Mouse (Mus musculus): ENCODE data around the gene Dnmt3b. TPM values are rescaled to one million over a fixed set of nuclear protein-coding genes. Genes with fewer than 3 reads are reported as not detected.
"Not testable (repeated sequence)": the region's sequence is repeated elsewhere in the genome, so short reads cannot be mapped to it uniquely, and the experiment has no call there.

The Dnmt3b gene
- total RNA-seq, 2 experiments from 2014 or later = 1.5 to 1.7 TPM

DNA sequence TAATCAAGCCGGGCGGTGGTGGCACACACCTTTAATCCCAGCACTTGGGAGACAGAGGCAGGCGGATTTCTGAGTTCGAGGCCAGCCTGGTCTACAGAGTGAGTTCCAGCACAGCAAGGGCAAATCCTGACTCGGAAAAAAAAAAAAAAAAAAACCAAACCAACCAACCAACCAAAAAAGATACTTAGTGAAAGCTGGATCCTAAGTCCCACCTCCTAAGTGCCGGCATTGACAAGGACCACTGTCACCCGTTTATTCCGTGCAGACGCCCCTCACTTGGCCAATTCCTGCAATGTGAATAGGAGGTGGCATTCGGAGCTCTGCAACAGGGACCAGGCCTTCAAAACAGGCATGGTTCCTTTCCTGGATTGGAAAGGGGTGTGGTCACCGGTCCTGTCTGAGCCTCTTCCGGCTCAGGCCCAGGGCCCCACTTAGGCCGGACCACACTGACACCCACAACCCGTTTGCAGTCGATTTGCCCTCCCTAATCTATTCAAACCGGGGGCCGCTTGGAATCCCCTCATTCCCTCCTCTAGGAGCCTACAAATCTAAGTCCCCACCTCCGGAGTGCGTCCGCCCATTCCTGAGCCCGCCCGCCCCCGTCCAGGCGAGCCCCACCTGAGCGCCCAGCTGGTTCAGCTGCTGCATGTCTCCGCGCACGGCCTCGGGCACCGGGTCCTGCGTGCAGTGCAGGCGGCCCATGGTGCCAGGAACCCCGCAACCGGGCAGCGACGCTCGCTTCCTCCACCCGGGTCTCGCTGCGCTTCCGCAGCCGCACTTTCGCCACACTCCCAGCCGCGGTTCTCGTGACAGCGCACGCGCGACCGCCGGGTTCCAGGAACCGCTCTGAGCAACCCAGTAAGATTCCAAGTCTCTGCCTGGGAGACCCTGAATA is 17.0 kb upstream of the Dnmt3b start, which contains the start of gene Commd7:
Gene Commd7 (minus strand): TSS at position 806 of the 895 bp plus-strand sequence.
- intact Hi-C loops (cut with DNase I) = no loop called here

DNA sequence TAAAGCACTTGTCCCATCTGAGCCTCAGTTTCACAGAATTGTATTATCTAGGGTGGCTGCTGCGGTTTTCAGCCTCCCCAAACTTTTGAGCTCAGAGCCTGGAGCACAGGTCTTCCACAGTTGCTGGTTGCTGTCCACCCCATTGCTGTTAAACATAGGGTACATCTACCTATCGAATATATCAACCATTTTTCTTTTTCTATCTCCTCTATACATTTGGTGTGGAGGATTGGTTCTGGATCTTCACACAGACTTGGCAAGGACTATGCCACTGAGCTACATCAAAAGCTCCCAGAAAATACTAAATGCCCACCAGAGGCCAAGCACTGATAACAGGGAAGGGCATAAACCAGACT is 16.4 kb upstream of the Dnmt3b start:
- intact Hi-C loops (cut with DNase I) = no loop called here

More for the DNA sequence above, 17.0 kb upstream of the Dnmt3b start, which contains the start of gene Commd7:
- DNase-seq (ENCODE audit: extremely low spot score in 1 of 2, low spot score in 2 of 2) = peak; percentile 76 to 90

DNA sequence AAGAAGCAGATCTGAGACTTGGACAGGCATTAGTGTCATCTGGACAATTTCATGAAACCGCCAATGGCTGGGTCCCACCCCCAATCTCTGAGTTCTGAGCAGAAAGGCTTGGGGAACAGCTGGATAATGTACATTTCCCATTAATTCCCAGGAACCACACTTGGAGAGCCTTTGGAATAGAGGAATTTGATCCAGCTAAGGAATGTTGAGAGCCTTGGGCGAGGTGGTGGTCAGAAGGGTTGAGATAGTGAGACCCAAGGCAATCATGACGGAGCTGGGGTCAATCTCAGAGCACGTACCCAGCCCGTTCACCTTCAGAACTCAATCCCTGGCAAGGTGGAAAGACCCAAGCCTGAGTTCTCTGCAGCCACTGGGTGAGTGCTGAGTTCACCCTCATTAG is 16.0 kb upstream of the Dnmt3b start:
- intact Hi-C loops (cut with DNase I) = no loop called here
- DNase-seq (ENCODE audit: extremely low spot score in 1 of 2, low spot score in 2 of 2) = no peak

More for the DNA sequence above, 16.4 kb upstream of the Dnmt3b start:
- no peak for DNase-seq (ENCODE audit: extremely low spot score in 1 of 2, low spot score in 2 of 2)

DNA sequence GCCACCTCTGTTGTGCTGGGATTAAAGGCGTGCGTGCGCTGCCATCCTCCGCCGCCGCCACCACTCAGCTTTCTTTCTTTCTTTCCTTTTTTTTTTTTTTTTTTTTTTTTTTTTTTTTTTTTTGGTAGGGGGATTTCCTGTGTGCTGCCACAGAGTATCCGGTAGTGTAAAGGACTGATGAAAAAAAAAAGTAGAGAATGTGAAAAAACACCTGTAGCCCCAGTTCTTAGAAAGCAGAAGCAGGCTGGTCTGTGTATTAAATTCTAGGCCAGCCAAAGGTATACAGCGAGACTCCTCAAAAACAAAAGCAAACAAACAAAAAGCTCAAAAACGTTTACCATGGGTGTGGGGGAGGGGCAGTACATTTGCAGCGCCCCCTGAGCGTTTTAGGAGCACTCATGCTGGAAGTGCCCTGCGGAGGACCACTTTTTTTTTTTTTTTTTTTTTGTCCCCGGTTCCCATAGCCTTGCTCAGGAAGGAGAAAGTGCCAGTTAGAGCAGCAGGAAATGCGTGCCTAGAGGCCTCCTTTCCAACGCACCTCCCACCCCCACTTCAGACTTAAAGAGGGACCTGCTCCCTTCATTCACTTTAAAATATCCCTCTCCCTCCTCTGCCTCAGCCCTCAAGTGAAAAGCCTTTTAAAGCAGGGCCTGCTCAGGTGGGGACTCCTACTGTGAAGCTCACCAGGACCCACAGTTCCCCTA is 10.1 kb upstream of the Dnmt3b start:
- no peak for DNase-seq (ENCODE audit: extremely low spot score in 1 of 2, low spot score in 2 of 2)
- intact Hi-C loops (cut with DNase I) = no loop called here

DNA sequence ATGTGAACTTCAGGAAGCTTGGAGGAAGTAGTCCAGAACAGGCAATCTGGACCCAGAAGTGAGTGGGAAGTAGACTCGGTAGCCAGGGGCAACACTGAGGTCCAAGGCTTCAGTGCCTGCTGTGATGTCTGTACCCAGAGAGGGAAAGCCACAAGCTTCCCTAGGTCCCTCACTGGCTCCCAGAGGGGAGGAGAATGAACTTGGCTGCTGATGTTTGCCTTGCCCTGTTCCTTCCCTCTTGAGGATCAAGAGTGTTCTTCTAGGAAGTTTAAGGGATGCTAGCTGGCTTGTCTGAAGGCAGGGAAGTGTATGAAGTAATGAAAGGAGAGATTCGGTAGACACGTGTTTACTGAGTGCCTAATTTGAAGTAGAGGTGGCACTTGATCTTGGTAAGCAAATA is 6.8 kb upstream of the Dnmt3b start:
- no peak for DNase-seq (ENCODE audit: extremely low spot score in 1 of 2, low spot score in 2 of 2)
- intact Hi-C loops (cut with DNase I) = no loop called here

DNA sequence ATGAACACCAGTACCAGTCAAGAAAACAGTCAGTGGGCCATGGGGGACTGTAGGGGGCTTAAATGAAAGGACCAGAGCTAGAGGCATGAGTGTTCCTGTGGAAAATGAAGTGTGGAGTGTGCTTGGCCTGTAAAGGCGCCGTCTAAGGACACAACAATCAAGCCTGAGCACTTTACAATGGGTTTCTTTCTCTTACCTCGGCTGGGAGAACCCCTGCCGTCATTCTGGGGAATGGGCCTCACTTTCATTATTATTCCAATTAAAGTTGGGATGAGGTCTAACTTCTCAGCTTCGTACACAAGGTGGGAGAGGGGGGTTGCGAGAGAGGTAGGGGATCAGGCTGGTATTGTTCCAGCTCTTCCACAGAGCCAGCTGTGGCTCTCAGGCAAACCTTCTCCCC is 6.3 kb upstream of the Dnmt3b start:
- intact Hi-C loops (cut with DNase I) = no loop called here

DNA sequence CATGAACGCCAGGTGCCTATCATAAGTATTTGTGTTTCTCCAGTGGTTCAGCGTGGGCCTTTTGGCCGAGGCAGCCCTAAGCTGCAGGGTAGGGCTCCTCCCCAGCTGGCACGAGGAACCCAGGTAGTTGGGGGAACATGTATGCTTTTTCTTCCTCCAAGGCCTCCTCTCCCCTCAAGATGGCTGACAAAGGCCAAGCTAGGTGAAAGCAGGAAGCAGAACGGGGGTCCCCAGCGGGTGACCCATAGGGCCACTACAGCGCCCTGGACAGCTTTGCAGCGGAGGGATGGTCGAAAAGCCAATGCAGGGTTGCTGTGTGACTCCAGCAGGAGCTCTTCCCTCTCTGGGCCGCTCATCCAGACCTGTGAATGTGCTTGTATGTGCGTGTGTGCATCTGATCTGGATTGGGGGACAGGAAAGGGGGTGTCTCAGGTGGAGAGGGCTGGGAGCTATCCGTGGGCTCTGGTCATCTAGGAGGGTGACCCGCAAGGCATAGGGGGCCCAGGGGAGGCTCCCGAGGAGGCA is 415 bp upstream of the Dnmt3b start:
- DNase-seq (ENCODE audit: extremely low spot score in 1 of 2, low spot score in 2 of 2) = no peak
- intact Hi-C loops (cut with DNase I) = no loop called here

More for the DNA sequence above, 6.3 kb upstream of the Dnmt3b start:
- DNase-seq (ENCODE audit: extremely low spot score in 1 of 2, low spot score in 2 of 2) = no peak

DNA sequence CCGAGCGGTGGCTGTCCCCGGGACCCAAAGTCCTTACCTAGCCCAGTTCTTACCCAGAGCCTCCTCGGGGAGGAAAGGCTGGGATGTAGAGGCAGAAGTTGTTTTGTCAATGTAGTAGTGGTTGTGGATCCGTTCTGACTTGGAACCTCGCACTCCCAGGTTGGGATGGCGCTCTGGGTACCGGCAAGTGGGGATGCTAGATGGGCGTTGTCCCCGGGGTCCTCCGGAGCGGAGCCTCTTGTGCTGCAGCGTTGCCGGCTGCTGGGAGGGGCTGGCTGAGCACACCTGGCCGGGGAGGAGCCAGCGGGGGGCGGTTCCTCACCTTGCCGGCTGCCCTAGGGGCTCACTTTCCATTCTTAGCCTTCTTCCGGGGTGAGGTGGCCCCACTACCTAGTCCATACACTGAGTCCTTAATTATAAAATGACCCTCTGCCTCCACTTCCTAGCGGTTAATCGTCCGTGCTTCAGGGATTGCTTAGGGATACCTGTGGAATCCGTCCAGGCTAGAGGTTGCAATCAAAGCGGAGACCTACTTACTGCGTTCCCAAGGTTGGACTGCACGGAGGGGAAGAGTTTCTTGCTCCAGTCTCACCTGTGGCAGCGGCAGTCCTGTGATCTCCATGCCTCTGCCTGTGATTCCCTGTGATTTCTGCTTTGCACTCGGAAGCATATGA is 901 bp downstream of the Dnmt3b start:
- DNase-seq (ENCODE audit: extremely low spot score in 1 of 2, low spot score in 2 of 2) = peak in 1 of 2 experiments; percentile 31
- intact Hi-C loops (cut with DNase I) = no loop called here

DNA sequence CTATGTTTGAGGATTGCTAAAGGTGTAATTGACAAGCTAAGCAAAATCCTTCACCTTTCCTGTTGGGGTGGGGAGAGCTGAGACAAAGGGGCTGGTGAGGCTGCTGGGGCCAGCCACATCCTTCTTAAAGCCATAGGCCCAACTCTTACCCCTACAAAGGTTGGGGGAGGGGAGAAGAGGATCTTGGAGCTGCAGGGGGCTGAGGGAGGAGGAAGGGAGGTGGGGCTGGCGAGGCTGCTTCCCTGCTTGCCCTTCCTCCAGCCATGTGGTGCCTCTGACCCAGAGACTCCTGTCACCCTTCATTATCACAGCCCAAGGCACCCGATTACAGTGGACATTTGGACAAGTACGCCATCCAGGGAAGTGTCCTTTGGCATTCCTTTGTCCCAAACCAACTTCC is 2.4 kb downstream of the Dnmt3b start:
- DNase-seq (ENCODE audit: extremely low spot score in 1 of 2, low spot score in 2 of 2) = peak in 1 of 2 experiments; percentile 33
- intact Hi-C loops (cut with DNase I) = no loop called here

DNA sequence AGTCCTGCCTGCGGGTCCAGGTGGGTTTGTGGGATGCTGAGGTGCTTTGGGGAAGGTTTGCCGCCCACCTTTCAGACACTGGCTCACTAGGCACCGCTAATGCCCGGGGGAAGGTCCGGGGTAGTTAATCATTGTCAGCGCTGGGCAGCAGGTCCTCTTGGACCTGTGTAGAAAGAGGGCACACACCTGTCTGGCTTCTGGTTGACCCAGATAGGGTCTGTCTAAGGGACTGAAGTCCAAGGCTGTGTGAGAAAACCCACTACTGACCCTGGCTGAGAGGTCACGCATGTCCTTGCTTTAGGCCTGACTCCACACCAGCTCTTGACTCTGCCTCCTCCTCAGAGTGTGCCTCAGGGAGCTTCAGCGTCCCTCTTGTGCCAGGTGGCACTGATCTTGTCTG is 8.4 kb downstream of the Dnmt3b start:
- intact Hi-C loops (cut with DNase I); DNase-seq (ENCODE audit: extremely low spot score in 1 of 2, low spot score in 2 of 2): not testable (repeated sequence)

DNA sequence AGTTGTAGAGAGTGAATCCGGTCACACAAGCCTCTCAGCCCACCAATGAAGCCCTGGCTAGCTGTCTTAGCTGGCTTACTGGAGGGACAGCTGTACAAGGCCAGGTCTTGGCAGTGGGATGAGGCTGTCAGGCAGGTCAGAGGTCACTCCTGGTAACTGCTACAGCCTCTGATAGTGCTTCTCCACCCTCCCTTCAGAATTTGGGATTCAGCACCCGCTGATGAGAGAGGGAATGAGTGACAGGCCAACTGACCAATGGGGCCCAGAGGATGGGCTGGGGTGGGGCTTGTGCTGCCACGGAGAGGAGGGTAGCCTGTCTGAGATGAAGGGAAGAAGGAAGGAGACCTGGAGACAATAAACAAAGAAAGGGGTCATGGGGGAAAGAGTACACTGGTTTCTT is 11.4 kb downstream of the Dnmt3b start:
- DNase-seq (ENCODE audit: extremely low spot score in 1 of 2, low spot score in 2 of 2) = no peak

DNA sequence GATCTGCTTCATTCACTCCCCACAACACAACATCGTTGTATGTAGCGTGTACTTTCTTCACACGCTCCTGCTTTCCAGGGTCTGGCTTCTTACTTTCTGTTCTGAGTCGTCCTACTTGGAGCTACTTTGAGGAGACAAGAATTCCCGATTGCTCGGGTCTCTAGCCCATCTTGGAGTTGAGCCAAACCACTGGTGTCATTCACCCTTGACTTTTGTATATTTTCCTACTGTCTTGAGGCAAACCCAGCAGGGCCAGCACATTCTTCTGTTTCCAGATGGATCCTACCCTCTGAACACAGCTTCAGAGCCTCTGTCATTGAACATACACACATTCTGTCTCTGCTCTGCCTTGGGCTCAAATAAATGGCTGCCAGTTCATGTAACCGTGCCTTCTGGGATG is 16.2 kb downstream of the Dnmt3b start:
- intact Hi-C loops (cut with DNase I) = loop anchor here (5.0 kb wide), 1 partner anchor 267 kb away; no protein-coding TSS in a partner anchor

More for the DNA sequence above, 11.4 kb downstream of the Dnmt3b start:
- intact Hi-C loops (cut with DNase I) = no loop called here

DNA sequence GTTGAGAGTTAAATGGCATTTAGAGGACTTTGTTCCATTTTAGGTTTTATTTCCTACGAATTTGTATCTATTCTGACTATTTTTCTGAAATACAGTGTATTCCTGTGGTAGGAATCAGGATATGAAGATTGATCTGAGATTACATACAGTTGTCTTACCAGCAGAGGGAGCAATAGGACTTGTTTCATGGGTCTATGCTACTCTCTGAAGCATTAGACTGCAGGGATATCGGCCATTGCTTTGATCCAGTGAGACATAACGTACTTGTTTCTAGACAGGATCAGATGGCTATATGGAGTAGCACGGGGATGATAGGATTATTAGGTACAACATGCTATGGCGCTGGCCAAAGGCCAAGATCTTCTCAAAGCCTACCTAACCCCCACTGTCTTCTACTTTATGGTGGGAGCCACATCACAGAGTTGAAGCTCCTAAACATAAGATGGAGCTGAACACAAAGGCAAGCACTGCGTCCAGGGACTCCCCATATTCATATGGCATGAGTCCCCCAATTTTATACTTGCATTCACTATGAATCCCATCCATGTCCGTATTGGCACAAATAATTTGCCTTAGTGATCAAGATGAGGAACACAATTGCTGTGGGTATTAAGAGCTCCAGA is 19.6 kb downstream of the Dnmt3b start:
- DNase-seq (ENCODE audit: extremely low spot score in 1 of 2, low spot score in 2 of 2) = peak in 1 of 2 experiments; percentile 74
- intact Hi-C loops (cut with DNase I) = loop anchor here (2.0 to 5.0 kb wide), 2 partner anchors 182 to 263 kb away; no protein-coding TSS in a partner anchor

More for the DNA sequence above, 16.2 kb downstream of the Dnmt3b start:
- DNase-seq (ENCODE audit: extremely low spot score in 1 of 2, low spot score in 2 of 2) = no peak

DNA sequence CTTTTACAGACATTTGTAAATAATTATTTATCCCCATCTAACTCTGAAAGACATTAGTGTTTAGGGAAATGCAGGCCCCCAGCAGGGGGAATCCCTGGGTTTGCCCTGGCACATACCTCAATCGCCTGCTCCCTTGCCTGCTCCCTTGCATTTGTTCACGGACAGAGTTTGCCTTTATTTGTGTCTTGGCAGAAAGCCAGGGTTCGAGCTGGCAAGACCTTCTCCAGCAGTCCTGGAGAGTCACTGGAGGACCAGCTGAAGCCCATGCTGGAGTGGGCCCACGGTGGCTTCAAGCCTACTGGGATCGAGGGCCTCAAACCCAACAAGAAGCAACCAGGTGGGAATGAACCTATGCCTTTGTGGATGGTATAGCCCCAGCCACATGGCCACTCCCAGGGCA is 20.9 kb downstream of the Dnmt3b start:
- intact Hi-C loops (cut with DNase I) = no loop called here
- peak in 1 of 2 experiments; percentile 32 for DNase-seq (ENCODE audit: extremely low spot score in 1 of 2, low spot score in 2 of 2)

DNA sequence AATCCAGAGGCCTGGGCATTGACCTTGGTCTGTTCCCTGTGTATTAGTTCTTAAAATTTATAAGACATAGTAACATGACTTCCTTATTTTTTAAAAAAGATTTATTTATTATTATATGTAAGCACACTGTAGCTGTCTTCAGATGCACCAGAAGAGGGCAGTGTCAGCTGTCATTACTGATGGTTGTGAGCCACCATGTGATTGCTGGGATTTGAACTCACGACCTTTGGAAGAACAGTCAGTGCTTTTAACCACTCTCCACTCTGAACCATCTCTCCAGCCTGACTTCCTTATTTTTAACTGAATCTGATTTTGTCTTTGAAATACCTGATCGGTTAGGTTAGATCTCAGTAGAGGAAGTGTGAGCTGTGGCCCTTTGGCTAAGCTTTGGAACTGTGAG is 23.4 kb downstream of the Dnmt3b start:
- intact Hi-C loops (cut with DNase I) = no loop called here
- no peak for DNase-seq (ENCODE audit: extremely low spot score in 1 of 2, low spot score in 2 of 2)

DNA sequence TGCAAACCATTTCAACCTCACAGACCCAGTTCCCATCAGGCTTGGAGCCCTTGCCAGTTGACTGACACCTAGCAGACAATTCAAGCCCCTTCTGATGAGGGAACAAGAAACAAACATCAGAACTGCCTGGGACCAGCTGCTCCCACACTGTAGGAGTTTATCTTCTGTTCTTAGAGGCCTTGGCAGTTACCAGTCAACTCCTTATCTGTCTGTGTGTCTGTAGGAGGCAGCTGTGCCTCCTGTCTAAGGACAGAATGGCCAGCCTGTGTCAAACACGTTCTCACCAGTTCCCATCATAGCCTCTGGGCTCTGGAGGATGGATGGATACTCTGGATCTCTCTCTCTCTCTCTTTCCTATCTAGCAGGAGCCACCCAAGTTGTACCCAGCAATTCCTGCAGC is 26.1 kb downstream of the Dnmt3b start:
- intact Hi-C loops (cut with DNase I); DNase-seq (ENCODE audit: extremely low spot score in 1 of 2, low spot score in 2 of 2): not testable (repeated sequence)

DNA sequence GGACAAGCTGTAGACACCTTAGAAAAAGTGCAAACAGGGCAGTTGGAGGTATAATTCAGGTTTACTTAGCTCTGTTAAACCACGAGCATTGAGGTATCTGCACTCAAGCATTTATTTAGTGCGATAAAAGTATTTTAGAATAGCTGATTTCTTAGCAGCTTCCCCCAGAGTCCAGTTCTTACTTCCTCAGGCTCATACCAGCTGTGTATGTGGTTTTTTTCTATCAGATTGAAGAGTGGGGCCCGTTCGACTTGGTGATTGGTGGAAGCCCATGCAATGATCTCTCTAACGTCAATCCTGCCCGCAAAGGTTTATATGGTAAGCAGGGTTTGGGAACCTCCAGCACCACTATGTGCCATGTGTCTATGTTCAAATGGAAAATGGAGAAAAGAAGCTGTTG is 27.7 kb downstream of the Dnmt3b start:
- DNase-seq (ENCODE audit: extremely low spot score in 1 of 2, low spot score in 2 of 2) = no peak
- intact Hi-C loops (cut with DNase I) = no loop called here

DNA sequence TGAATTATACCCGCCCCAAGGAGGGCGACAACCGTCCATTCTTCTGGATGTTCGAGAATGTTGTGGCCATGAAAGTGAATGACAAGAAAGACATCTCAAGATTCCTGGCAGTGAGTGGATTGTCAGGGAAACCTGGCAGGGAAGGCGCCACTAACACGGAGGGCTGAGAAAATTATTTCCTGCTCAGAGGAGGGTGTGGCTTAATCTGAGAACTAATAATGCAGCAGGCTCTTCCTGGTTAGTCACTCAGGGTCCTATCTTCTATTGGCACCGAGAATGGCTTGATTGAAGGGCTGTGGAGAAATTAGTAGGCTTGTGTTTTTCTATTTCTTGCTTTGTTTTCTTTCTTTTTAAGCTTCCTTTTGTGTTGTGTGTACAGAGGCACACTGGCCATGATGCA is 28.3 kb downstream of the Dnmt3b start:
- DNase-seq (ENCODE audit: extremely low spot score in 1 of 2, low spot score in 2 of 2) = no peak
- intact Hi-C loops (cut with DNase I) = no loop called here

DNA sequence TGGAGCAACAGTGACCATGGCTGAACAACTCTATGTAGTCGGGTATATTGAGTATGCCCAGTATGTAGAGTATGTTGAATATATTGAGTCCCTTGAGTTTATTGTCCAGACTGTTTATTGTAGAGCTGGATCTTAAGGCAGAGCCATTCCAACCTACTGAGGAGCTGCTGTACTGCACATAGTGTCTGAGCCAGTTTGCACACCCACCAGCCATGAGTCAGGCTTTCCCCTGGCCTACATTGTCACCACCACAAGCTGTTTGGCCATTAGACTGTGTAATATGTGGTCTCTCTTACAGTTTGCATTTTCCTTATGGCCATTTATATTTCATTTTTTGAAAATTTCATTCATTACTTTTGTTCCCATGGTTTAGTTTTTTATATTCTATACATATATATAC is 30.7 kb downstream of the Dnmt3b start:
- no peak for DNase-seq (ENCODE audit: extremely low spot score in 1 of 2, low spot score in 2 of 2)
- intact Hi-C loops (cut with DNase I) = no loop called here
